Mouse (Mus musculus): ENCODE data around the gene B3gntl1. TPM values are rescaled to one million over a fixed set of nuclear protein-coding genes. Genes with fewer than 3 reads are reported as not detected.
A peak's percentile ranks its signal among the peaks of the same experiment; 100 is the strongest.

The B3gntl1 gene
- 1 to 10 TPM; 4.9 to 7.1 TPM for total RNA-seq (2021)
- long read RNA-seq, experiment 1, transcript B3gntl1-202 (13 exons, 2,864 nt), result major isoform, 5 of 7 reads
- long read RNA-seq, experiment 1, partial matches to known transcripts, result 0 of 7 reads
- long read RNA-seq, experiment 1, other reads (novel, unspliced or antisense), result 2 of 7 reads
- long read RNA-seq, experiment 2, transcript B3gntl1-202 (13 exons, 2,864 nt), result major isoform, 9 of 15 reads
- long read RNA-seq, experiment 2, partial matches to known transcripts, result 1 of 15 reads
- long read RNA-seq, experiment 2, other reads (novel, unspliced or antisense), result 5 of 15 reads

- DNase-seq (ENCODE audit: low spot score in 2 of 2), result peak; percentile 98 to 99
These were observed at the start of gene B3gntl1 for GRCm38 (mm10) chr11:121672990-121673572. TSS of gene B3gntl1 (minus strand) at chr11:121673153.

- no peak for DNase-seq (ENCODE audit: low spot score in 2 of 2)
These were observed 49.5 kb upstream of the B3gntl1 start for GRCm38 (mm10) chr11:121722434-121722833.

GRCm38 (mm10) chr11:121720752-121721151 is 47.8 kb upstream of the B3gntl1 start:
- DNase-seq (ENCODE audit: low spot score in 2 of 2), result no peak

- no peak for DNase-seq (ENCODE audit: low spot score in 2 of 2)
These were observed 44.8 kb upstream of the B3gntl1 start for GRCm38 (mm10) chr11:121717724-121718123.

GRCm38 (mm10) chr11:121714745-121715485 is 42.0 kb upstream of the B3gntl1 start:
- DNase-seq (ENCODE audit: low spot score in 2 of 2), result no peak

- DNase-seq (ENCODE audit: low spot score in 2 of 2), result no peak
These were observed 40.6 kb upstream of the B3gntl1 start for GRCm38 (mm10) chr11:121713569-121713968.

GRCm38 (mm10) chr11:121712987-121713386 is 40.0 kb upstream of the B3gntl1 start:
- DNase-seq (ENCODE audit: low spot score in 2 of 2), result no peak

GRCm38 (mm10) chr11:121710245-121710644 is 37.3 kb upstream of the B3gntl1 start:
- DNase-seq (ENCODE audit: low spot score in 2 of 2), result no peak

GRCm38 (mm10) chr11:121709278-121709677 is 36.3 kb upstream of the B3gntl1 start:
- DNase-seq (ENCODE audit: low spot score in 2 of 2), result no peak

GRCm38 (mm10) chr11:121706521-121707005 is 33.6 kb upstream of the B3gntl1 start:
- no peak for DNase-seq (ENCODE audit: low spot score in 2 of 2)

GRCm38 (mm10) chr11:121703619-121704215 is 30.8 kb upstream of the B3gntl1 start:
- no peak for DNase-seq (ENCODE audit: low spot score in 2 of 2)

- peak; percentile 39 to 49 for DNase-seq (ENCODE audit: low spot score in 2 of 2)
These were observed 30.1 kb upstream of the B3gntl1 start for GRCm38 (mm10) chr11:121702895-121703618.

- peak; percentile 97 to 98 for DNase-seq (ENCODE audit: low spot score in 2 of 2)
These were observed 29.4 kb upstream of the B3gntl1 start for GRCm38 (mm10) chr11:121702111-121702894.

GRCm38 (mm10) chr11:121701244-121701643 is 28.3 kb upstream of the B3gntl1 start, which contains the start of gene Metrnl:
TSS of gene Metrnl (plus strand) at chr11:121701544.
- no peak for DNase-seq (ENCODE audit: low spot score in 2 of 2)

GRCm38 (mm10) chr11:121698381-121698955 is 25.5 kb upstream of the B3gntl1 start:
- DNase-seq (ENCODE audit: low spot score in 2 of 2), result no peak

- no peak for DNase-seq (ENCODE audit: low spot score in 2 of 2)
These were observed 24.3 kb upstream of the B3gntl1 start for GRCm38 (mm10) chr11:121697271-121697670.

- no peak for DNase-seq (ENCODE audit: low spot score in 2 of 2)
These were observed 22.5 kb upstream of the B3gntl1 start for GRCm38 (mm10) chr11:121695304-121696064.

GRCm38 (mm10) chr11:121688024-121688423 is 15.1 kb upstream of the B3gntl1 start:
- no peak for DNase-seq (ENCODE audit: low spot score in 2 of 2)

GRCm38 (mm10) chr11:121686674-121687073 is 13.7 kb upstream of the B3gntl1 start:
- no peak for DNase-seq (ENCODE audit: low spot score in 2 of 2)

All from adrenal gland, adult 18-20 months (tissue).